Comparison of ENCODE assay signal across 14 mouse cellular contexts in genomic region chr19:37378816-37379215, GRCm38 (mm10). TPM values are rescaled to one million over a fixed set of nuclear protein-coding genes. Genes with fewer than 3 reads are reported as not detected.
DNase-seq lines count a peak whose midpoint lies in the region; ATAC-seq and TF ChIP-seq lines count a peak whose summit lies in the region.
"Had no signal": no experiment of that assay in that cellular context is flagged by ENCODE, and none has a peak within 500 bp of the region (broad histone marks: within the 10 kb centered on the region; RNA-seq: fewer than 3 reads in every experiment).

No protein-coding gene starts in this region.

- H3ac ChIP-seq in myocyte (ENCODE audit: control insufficient read depth, insufficient read length): no peak overlapping the region

- H3K9me3 ChIP-seq in intestine, postnatal 0 days (ENCODE audit: control insufficient read depth): no peaks in the 10 kb centered on the region
- H3K9me3 ChIP-seq in intestine, embryonic 16.5 days (ENCODE audit: control insufficient read depth, low read length): no peaks in the 10 kb centered on the region
- H3K9me3 ChIP-seq in neural tube, embryonic 11.5 days (ENCODE audit: control insufficient read depth, low read length): no peaks in the 10 kb centered on the region
- no peaks in the 10 kb centered on the region for H3K9me3 ChIP-seq in forebrain, embryonic 14.5 days (replicated peaks; ENCODE audit: control insufficient read depth, low read length)
- H3K9me3 ChIP-seq: hindbrain, embryonic 15.5 days had no signal

- no peak for ATAC-seq in intestine, postnatal 0 days
- no peak for ATAC-seq in intestine, embryonic 16.5 days
- no peak for ATAC-seq in neural tube, embryonic 11.5 days (ENCODE audit: insufficient read depth, low FRiP score, low TSS enrichment)
- no peak for ATAC-seq in forebrain, embryonic 14.5 days

- WGBS in intestine, postnatal 0 days: 67% methylated on average over 6 of the region's 6 CpGs
- WGBS in intestine, embryonic 16.5 days: 75% methylated on average over 6 of the region's 6 CpGs
- 83% methylated on average over 6 of the region's 6 CpGs for WGBS in neural tube, embryonic 11.5 days
- 60% methylated on average over 6 of the region's 6 CpGs for WGBS in forebrain, embryonic 14.5 days

- no peak for TF ChIP-seq CTCF in intestine, postnatal 0 days (IDR thresholded peaks at IDR 0.05; ENCODE audit: low read depth)

- no peak overlapping the region for H3K4me3 ChIP-seq in intestine, postnatal 0 days (ENCODE audit: low read depth, low read length)
- no peak overlapping the region for H3K4me3 ChIP-seq in intestine, embryonic 16.5 days (ENCODE audit: low read length)
- H3K4me3 ChIP-seq in neural tube, embryonic 11.5 days (ENCODE audit: low read depth, low read length): peak overlapping the region; percentile 8; the same call in 1 of the 2 replicates
- no peak overlapping the region for H3K4me3 ChIP-seq in forebrain, embryonic 14.5 days (ENCODE audit: low read depth, low read length)
- peak overlapping the region; percentile 89 for H3K4me3 ChIP-seq in myocyte
- H3K4me3 ChIP-seq: gastrocnemius, adult 2 months; hindbrain, embryonic 15.5 days had no signal

- no peaks in the 10 kb centered on the region for H3K27me3 ChIP-seq in intestine, postnatal 0 days (replicated peaks; ENCODE audit: control insufficient read depth, insufficient read depth, low read length)
- H3K27me3 ChIP-seq in intestine, embryonic 16.5 days (replicated peaks; ENCODE audit: control insufficient read depth, insufficient read depth, low read length): no peaks in the 10 kb centered on the region
- no peaks in the 10 kb centered on the region for H3K27me3 ChIP-seq in neural tube, embryonic 11.5 days (ENCODE audit: control insufficient read depth, insufficient read depth, low read length)
- H3K27me3 ChIP-seq in forebrain, embryonic 14.5 days (replicated peaks; ENCODE audit: control insufficient read depth, insufficient read depth, low read length): no peaks in the 10 kb centered on the region
- no peaks in the 10 kb centered on the region for H3K27me3 ChIP-seq in myocyte (ENCODE audit: control insufficient read depth, insufficient read depth, insufficient read length)
- H3K27me3 ChIP-seq: hindbrain, embryonic 15.5 days had no signal

- peak overlapping the region; percentile 64 for H3K4me2 ChIP-seq in intestine, postnatal 0 days (replicated peaks; ENCODE audit: low read depth)
- no peak overlapping the region for H3K4me2 ChIP-seq in intestine, embryonic 16.5 days (ENCODE audit: low read depth, low read length)
- no peak overlapping the region for H3K4me2 ChIP-seq in neural tube, embryonic 11.5 days (ENCODE audit: low read depth)
- peak overlapping the region; percentile 28; the same call in 1 of the 2 replicates for H3K4me2 ChIP-seq in forebrain, embryonic 14.5 days (ENCODE audit: low read length)
- peak overlapping the region; percentile 41 for H3K4me2 ChIP-seq in myocyte (ENCODE audit: low read depth)
- H3K4me2 ChIP-seq: hindbrain, embryonic 15.5 days had no signal

- H3K27ac ChIP-seq in intestine, postnatal 0 days (ENCODE audit: low read depth, low read length): no peak overlapping the region
- H3K27ac ChIP-seq in intestine, embryonic 16.5 days (ENCODE audit: low read length): no peak overlapping the region
- no peak overlapping the region for H3K27ac ChIP-seq in neural tube, embryonic 11.5 days (ENCODE audit: low read depth, low read length)
- no peak overlapping the region for H3K27ac ChIP-seq in forebrain, embryonic 14.5 days (ENCODE audit: low read depth, low read length)
- H3K27ac ChIP-seq: gastrocnemius, adult 2 months; hindbrain, embryonic 15.5 days had no signal

- H3K79me2 ChIP-seq in myocyte (ENCODE audit: control insufficient read depth, insufficient read depth): peaks cover 75% of the 10 kb centered on the region

- TF ChIP-seq POLR2A in myocyte (IDR thresholded peaks at IDR 0.05; ENCODE audit: insufficient read length, low read depth): no peak

- H3K9ac ChIP-seq in intestine, postnatal 0 days (ENCODE audit: low read depth, low read length): no peak overlapping the region
- H3K9ac ChIP-seq in intestine, embryonic 16.5 days (ENCODE audit: low read depth, low read length): no peak overlapping the region
- no peak overlapping the region for H3K9ac ChIP-seq in neural tube, embryonic 11.5 days (ENCODE audit: low read length)
- 0 out of 2 replicates have a peak overlapping the region, but pooled peaks have one; percentile 29 for H3K9ac ChIP-seq in forebrain, embryonic 14.5 days (ENCODE audit: low read length)
- H3K9ac ChIP-seq: hindbrain, embryonic 15.5 days had no signal

- no peaks in the 10 kb centered on the region for H3K4me1 ChIP-seq in intestine, postnatal 0 days (replicated peaks; ENCODE audit: control insufficient read depth, insufficient read depth, low read length)
- peaks cover 7% of the 10 kb centered on the region for H3K4me1 ChIP-seq in intestine, embryonic 16.5 days (ENCODE audit: control insufficient read depth, insufficient read depth, low read length)
- H3K4me1 ChIP-seq in neural tube, embryonic 11.5 days (ENCODE audit: control insufficient read depth, insufficient read depth, low read length): peaks cover 5% of the 10 kb centered on the region; the same call in 1 of the 2 replicates
- peaks cover 2% of the 10 kb centered on the region; the same call in 1 of the 2 replicates for H3K4me1 ChIP-seq in forebrain, embryonic 14.5 days (ENCODE audit: control insufficient read depth, insufficient read depth, low read length)

- no peak for DNase-seq in neural tube, embryonic 11.5 days (ENCODE audit: low spot score)
- no peak for DNase-seq in neural tube, embryonic 10.5 days (ENCODE audit: extremely low spot score, low spot score)
- DNase-seq in forebrain, embryonic 14.5 days (ENCODE audit: low spot score): no peak
- no peak for DNase-seq in ovary, adult 18-20 months (ENCODE audit: low spot score)
- DNase-seq in adrenal gland, adult 18-20 months (ENCODE audit: low spot score in 2 of 2): no peak
- DNase-seq: adrenal gland, adult 8-10 months; cerebellum, adult 11-12 months; gastrocnemius, adult 2 months; retina, postnatal 1 day; thymus, postnatal 4 days had no signal

- H3K36me3 ChIP-seq in intestine, postnatal 0 days (ENCODE audit: control insufficient read depth, insufficient read depth): no peaks in the 10 kb centered on the region
- H3K36me3 ChIP-seq in intestine, embryonic 16.5 days (ENCODE audit: control insufficient read depth, insufficient read depth, low read length): no peaks in the 10 kb centered on the region
- no peaks in the 10 kb centered on the region for H3K36me3 ChIP-seq in neural tube, embryonic 11.5 days (ENCODE audit: control insufficient read depth, insufficient read depth, low read length)
- no peaks in the 10 kb centered on the region for H3K36me3 ChIP-seq in forebrain, embryonic 14.5 days (ENCODE audit: control insufficient read depth, insufficient read depth, low read length)
- no peaks in the 10 kb centered on the region for H3K36me3 ChIP-seq in myocyte (ENCODE audit: control insufficient read depth, insufficient read depth)
- H3K36me3 ChIP-seq: hindbrain, embryonic 15.5 days had no signal

TF ChIP-seq in myocyte, 11 proteins besides CTCF, POLR2A, EP300 and RAD21:
- TF ChIP-seq E2F4 (IDR thresholded peaks at IDR 0.05; ENCODE audit: insufficient read depth) (no peak), USF1 (IDR thresholded peaks at IDR 0.05; ENCODE audit: low read depth) (no peak), MAX (IDR thresholded peaks at IDR 0.05; ENCODE audit: low read depth) (no peak), SRF (IDR thresholded peaks at IDR 0.05; ENCODE audit: control insufficient read depth, insufficient read length, low read depth) (no peak), MYOG (IDR thresholded peaks at IDR 0.05; ENCODE audit: control insufficient read depth in 1 of 3, insufficient read depth in 1 of 3, insufficient read length in 2 of 3, low read depth in 2 of 3) (no peak), POLR2AphosphoS2 (IDR thresholded peaks at IDR 0.05; ENCODE audit: insufficient read length, low read depth) (no peak), TCF12 (IDR thresholded peaks at IDR 0.05; ENCODE audit: insufficient read depth, poor library complexity, severe bottlenecking) (no peak), MYOD1 (IDR thresholded peaks at IDR 0.05; ENCODE audit: control insufficient read depth in 1 of 3, insufficient read length in 2 of 3, low read depth in 2 of 3) (no peak), CEBPB (IDR thresholded peaks at IDR 0.05; ENCODE audit: insufficient read depth, poor library complexity, severe bottlenecking) (no peak), REST (IDR thresholded peaks at IDR 0.05; ENCODE audit: insufficient read depth, insufficient read length) (no peak), TCF3 (IDR thresholded peaks at IDR 0.05; ENCODE audit: insufficient read length, low read depth) (no peak)

RNA-seq across cellular contexts. Expression of gene Kif11, which starts 2.6 kb away (rescaled TPM):
- 8.3 and 8.9 TPM in 2 replicates for polyA plus RNA-seq in intestine, postnatal 0 days (2015; fragmentation: Nextera tagmentation; extraction: Ambion mirVana)
- polyA plus RNA-seq in intestine, embryonic 16.5 days (2015; fragmentation: Nextera tagmentation; extraction: Ambion mirVana): 37.3 and 40.4 TPM in 2 replicates
- polyA plus RNA-seq in neural tube, embryonic 11.5 days (2014; fragmentation: Nextera tagmentation; extraction: Ambion mirVana): 75.9 and 78.1 TPM in 2 replicates
- 40.5 and 41.6 TPM in 2 replicates for polyA plus RNA-seq in forebrain, embryonic 14.5 days (2014; fragmentation: Nextera tagmentation; extraction: Ambion mirVana)
- 4.1 TPM for polyA plus RNA-seq in myocyte (2012; fragmentation: generic; extraction: Trizol)
- total RNA-seq in adrenal gland, adult 18-20 months (2021): under 1 TPM; 0.70 to 0.76 TPM

RNA-seq across cellular contexts. Expression of gene Ide, which starts 41.2 kb away (rescaled TPM):
- 26.4 and 30.5 TPM in 2 replicates for polyA plus RNA-seq in intestine, postnatal 0 days (2015; fragmentation: Nextera tagmentation; extraction: Ambion mirVana)
- 49.1 and 50.8 TPM in 2 replicates for polyA plus RNA-seq in intestine, embryonic 16.5 days (2015; fragmentation: Nextera tagmentation; extraction: Ambion mirVana)
- 57.0 and 67.0 TPM in 2 replicates for polyA plus RNA-seq in neural tube, embryonic 11.5 days (2014; fragmentation: Nextera tagmentation; extraction: Ambion mirVana)
- polyA plus RNA-seq in forebrain, embryonic 14.5 days (2014; fragmentation: Nextera tagmentation; extraction: Ambion mirVana): 37.4 and 38.2 TPM in 2 replicates
- polyA plus RNA-seq in myocyte (2012; fragmentation: generic; extraction: Trizol): 12.0 TPM
- 100 to 1,000 TPM in 1 of 2 experiments, 10 to 100 TPM in 1; 82.3 to 110 TPM for total RNA-seq in adrenal gland, adult 18-20 months (2021)

RNA-seq across cellular contexts. Expression of gene Hhex, which starts 55.8 kb away (rescaled TPM):
- 4.1 and 5.3 TPM in 2 replicates for polyA plus RNA-seq in intestine, postnatal 0 days (2015; fragmentation: Nextera tagmentation; extraction: Ambion mirVana)
- 11.1 and 11.8 TPM in 2 replicates for polyA plus RNA-seq in intestine, embryonic 16.5 days (2015; fragmentation: Nextera tagmentation; extraction: Ambion mirVana)
- polyA plus RNA-seq in neural tube, embryonic 11.5 days (2014; fragmentation: Nextera tagmentation; extraction: Ambion mirVana): 4.5 and 5.8 TPM in 2 replicates
- 1.8 and 2.5 TPM in 2 replicates for polyA plus RNA-seq in forebrain, embryonic 14.5 days (2014; fragmentation: Nextera tagmentation; extraction: Ambion mirVana)
- polyA plus RNA-seq in myocyte (2012; fragmentation: generic; extraction: Trizol): 0.44 TPM
- total RNA-seq in adrenal gland, adult 18-20 months (2021): 10 to 100 TPM; 36.9 to 43.4 TPM

Comparison
In these comparisons a context has a peak if more than half of its experiments do, and no peak if none do; other contexts are left out.
1. H3K4me2 ChIP-seq: peak in intestine, postnatal 0 days (single experiment), forebrain, embryonic 14.5 days (single experiment) and myocyte (single experiment); none in intestine, embryonic 16.5 days (single experiment) and neural tube, embryonic 11.5 days (single experiment).
2. H3K4me3 ChIP-seq: peak in neural tube, embryonic 11.5 days (single experiment) and myocyte (single experiment); none in intestine, postnatal 0 days (single experiment), intestine, embryonic 16.5 days (single experiment) and forebrain, embryonic 14.5 days (single experiment).